Mouse (Mus musculus) ovary, postnatal 36 days (tissue): ENCODE data around the gene Bace1.

Source experiments
- DNase-seq: peaks from one replicate; pipeline ENCODE4 v3.0.0; 2022; ENCODE audit warnings: low spot score, mixed read lengths

Bace1 gene

GRCm38 (mm10) chr9:45905811-45906237 lies 67.4 kb downstream of the Bace1 start:
- peak; percentile 42 for DNase-seq

GRCm38 (mm10) chr9:45906355-45907077 lies 68.1 kb downstream of the Bace1 start, which contains the start of the genes Pcsk7 and Rnf214:
TSS of gene Pcsk7 (plus strand) at chr9:45906497.
TSS of gene Rnf214 (minus strand) at chr9:45906911.
- peak; percentile 90 for DNase-seq

- no peak for DNase-seq
Observed at GRCm38 (mm10) chr9:45907078-45907428, 68.7 kb downstream of the Bace1 start.

- no peak for DNase-seq
Observed at GRCm38 (mm10) chr9:45910995-45911394, 72.6 kb downstream of the Bace1 start.

GRCm38 (mm10) chr9:45911673-45912072 lies 73.3 kb downstream of the Bace1 start:
- peak; percentile 66 for DNase-seq
